Mouse (Mus musculus) MEL (cell line): ENCODE results near the gene Atad1.

ENCODE experiments used
- CHD2 ChIP-seq: IDR thresholded peaks from 2 replicates; pipeline ENCODE4 v1.6.1; 2011; ENCODE audit warnings: low read length, improper control_type of control experiment
- CTCF ChIP-seq, 3 experiments: IDR thresholded peaks in 2 of 3; conservative IDR thresholded peaks in 1 of 3; 2 replicates each; pipeline ENCODE4 v1.5.1; 2011 to 2012; ENCODE audit warnings: low read length in 3 of 3, low read depth in 2 of 3, mild to moderate bottlenecking in 2 of 3, improper control_type of control experiment in 1 of 3, inconsistent platforms in 1 of 3, mixed read lengths in 1 of 3, moderate library complexity in 1 of 3; ENCODE audit not compliant: control insufficient read depth in 1 of 3, insufficient read depth in 1 of 3, poor library complexity in 1 of 3, severe bottlenecking in 1 of 3
- E2F4 ChIP-seq: IDR thresholded peaks from 2 replicates; pipeline ENCODE4 v1.6.1; 2011; ENCODE audit warnings: low read depth, low read length, improper control_type of control experiment, borderline replicate concordance
- ELF1 ChIP-seq: IDR thresholded peaks from 2 replicates; pipeline ENCODE4 v1.6.1; 2014; ENCODE audit warnings: low read depth, mild to moderate bottlenecking, inconsistent platforms, low read length, improper control_type of control experiment, moderate library complexity
- EP300 ChIP-seq, 2 experiments: IDR thresholded peaks; 2 replicates each; pipeline ENCODE4 v1.6.1; 2011; ENCODE audit warnings: improper control_type of control experiment in 2 of 2, low read length in 2 of 2, low read depth in 1 of 2, mild to moderate bottlenecking in 1 of 2
- MAX ChIP-seq: IDR thresholded peaks from 2 replicates; pipeline ENCODE4 v1.6.1; 2011; ENCODE audit warnings: low read length, improper control_type of control experiment
- MEF2A ChIP-seq: IDR thresholded peaks from 2 replicates; pipeline ENCODE4 v1.6.1; 2014; ENCODE audit warnings: low read depth, mild to moderate bottlenecking, inconsistent platforms, low read length, improper control_type of control experiment; ENCODE audit not compliant: poor library complexity, insufficient replicate concordance, severe bottlenecking; ENCODE audit errors: extremely low read depth
- MXI1 ChIP-seq: IDR thresholded peaks from 2 replicates; pipeline ENCODE4 v1.6.1; 2011; ENCODE audit warnings: mild to moderate bottlenecking, low read depth, low read length, improper control_type of control experiment
- POLR2AphosphoS2 ChIP-seq: IDR thresholded peaks from 2 replicates; pipeline ENCODE4 v1.6.1; 2011; ENCODE audit warnings: low read length, improper control_type of control experiment
- USF2 ChIP-seq, 2 experiments: IDR thresholded peaks; 2 replicates each; pipeline ENCODE4 v1.6.1; 2011 to 2012; ENCODE audit warnings: improper control_type of control experiment in 2 of 2, low read length in 2 of 2, borderline replicate concordance in 1 of 2, inconsistent platforms in 1 of 2, low read depth in 1 of 2, mild to moderate bottlenecking in 1 of 2; ENCODE audit not compliant: insufficient read depth in 1 of 2
- ZC3H11A ChIP-seq: IDR thresholded peaks from 2 replicates; pipeline ENCODE4 v1.6.1; 2012; ENCODE audit warnings: low read depth, mild to moderate bottlenecking, inconsistent platforms, low read length, improper control_type of control experiment
- ZNF384 ChIP-seq: IDR thresholded peaks from 2 replicates; pipeline ENCODE4 v1.6.1; 2012; ENCODE audit warnings: low read depth, mild to moderate bottlenecking, inconsistent platforms, low read length, improper control_type of control experiment

DNA sequence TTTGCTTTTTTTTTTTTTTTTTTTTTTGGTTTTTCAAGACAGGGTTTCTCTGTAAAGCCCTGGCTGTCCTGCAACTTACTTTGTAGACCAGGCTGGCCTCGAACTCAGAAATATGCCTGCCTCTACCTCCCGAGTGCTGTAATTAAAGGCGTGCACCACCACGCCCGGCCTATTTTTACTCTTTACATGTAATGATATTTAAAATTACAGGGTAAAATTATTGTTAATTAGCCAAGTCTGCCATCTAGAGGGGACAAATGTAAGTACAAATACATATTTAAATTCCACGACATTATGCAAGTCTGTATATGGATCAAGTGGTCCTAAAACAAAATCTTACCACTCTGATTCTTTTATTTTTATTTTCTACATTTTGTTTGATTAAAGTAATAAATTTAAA, 49.9 kb downstream of the Atad1 start:
- TF ChIP-seq MXI1: no peak
- no peak for TF ChIP-seq EP300 (IDR thresholded peaks at IDR 0.05; ENCODE audit: low read depth in 1 of 2, low read length in 2 of 2)
- peak; percentile 9 to 72 (median 35); a peak in 3 of 6 replicates for TF ChIP-seq CTCF (IDR thresholded peaks at IDR 0.05 in 2 of 3, conservative IDR thresholded peaks at IDR 0.05 in 1 of 3; ENCODE audit: control insufficient read depth in 1 of 3, insufficient read depth in 1 of 3, low read depth in 2 of 3, low read length in 3 of 3, poor library complexity in 1 of 3, severe bottlenecking in 1 of 3)
- TF ChIP-seq CHD2: no peak
- no peak for TF ChIP-seq MEF2A
- no peak for TF ChIP-seq ELF1
- no peak for TF ChIP-seq USF2 (IDR thresholded peaks at IDR 0.05; ENCODE audit: borderline replicate concordance in 1 of 2, insufficient read depth in 1 of 2, low read depth in 1 of 2, low read length in 2 of 2)
- peak; percentile 56; the same call in 1 of the 2 replicates for TF ChIP-seq ZNF384
- no peak for TF ChIP-seq MAX
- TF ChIP-seq POLR2AphosphoS2: no peak
- no peak for TF ChIP-seq E2F4
- TF ChIP-seq ZC3H11A: peak; percentile 77
